Mouse (Mus musculus) thymus, adult 2 months (tissue): ENCODE measurements at regions not wholly inside any gene's neighbourhood (a gene's known extent, or its start where the extent isn't known, plus 50 kb on each side); places are given as distances from the start of the nearest gene placed in this dataset.

Experiments used
- DNase-seq: peaks from one replicate; pipeline ENCODE4 v3.0.0; 2021
- H3K27ac ChIP-seq: fragments of 200-500 bp; 2 replicates; pipeline ENCODE4 v1.5.1; 2012; ENCODE audit warnings: low read length, control low read depth; ENCODE audit not compliant: control insufficient read depth, insufficient read depth
- H3K27me3 ChIP-seq: fragments of 200-500 bp; 2 replicates; pipeline ENCODE4 v1.6.1; 2012; ENCODE audit warnings: mild to moderate bottlenecking, low read length, moderate library complexity, mixed read lengths; ENCODE audit not compliant: control insufficient read depth, insufficient read depth
- H3K36me3 ChIP-seq: fragments of 200-500 bp; 2 replicates; pipeline ENCODE4 v1.6.1; 2012; ENCODE audit warnings: mild to moderate bottlenecking, low read length, moderate library complexity; ENCODE audit not compliant: control insufficient read depth, insufficient read depth
- H3K4me1 ChIP-seq: fragments of 200-500 bp; replicated peaks from 2 replicates; pipeline ENCODE4 v1.6.1; 2012; ENCODE audit warnings: low read length; ENCODE audit not compliant: control insufficient read depth, insufficient read depth
- H3K4me3 ChIP-seq: fragments of 200-500 bp; 2 replicates; pipeline ENCODE4 v1.5.1; 2012; ENCODE audit warnings: mild to moderate bottlenecking, low read length, control low read depth, moderate library complexity; ENCODE audit not compliant: control insufficient read depth, insufficient read depth
- CTCF ChIP-seq: fragments of 200-500 bp; IDR thresholded peaks from 2 replicates; pipeline ENCODE4 v1.5.1; 2012; ENCODE audit warnings: mild to moderate bottlenecking, control low read depth, low read length, moderate library complexity, borderline replicate concordance; ENCODE audit not compliant: control insufficient read depth, poor library complexity, insufficient read depth; ENCODE audit errors: extremely low read depth
- POLR2A ChIP-seq: fragments of 200-500 bp; IDR thresholded peaks from 2 replicates; pipeline ENCODE4 v1.6.1; 2012; ENCODE audit warnings: mild to moderate bottlenecking, low read length, control low read depth, moderate library complexity; ENCODE audit not compliant: control insufficient read depth, poor library complexity, insufficient read depth; ENCODE audit errors: extremely low read depth
- WGBS: fragments of 180-500 bp; shearing (Covaris S2); methylation state at CpG from one replicate; pipeline ENCODE4 v1.1.7; 2018; 5-methylcytosine and 5-hydroxymethylcytosine counted together

- no peaks in the 10 kb centered on the region for H3K36me3 ChIP-seq
- H3K27me3 ChIP-seq, result no peaks in the 10 kb centered on the region
- no peaks in the 10 kb centered on the region for H3K4me1 ChIP-seq
- H3K4me3 ChIP-seq, result no peak overlapping the region
- H3K27ac ChIP-seq, result no peak overlapping the region
- 97% methylated on average over 2 of the region's 2 CpGs for WGBS
- DNase-seq, result no peak
- TF ChIP-seq POLR2A, result no peak
Observed at GRCm38 (mm10) chr12:25623449-25623848, 526.5 kb upstream of the Id2 start.

- H3K36me3 ChIP-seq, result no peaks in the 10 kb centered on the region
- no peaks in the 10 kb centered on the region for H3K27me3 ChIP-seq
- DNase-seq, result no peak
- no peaks in the 10 kb centered on the region for H3K4me1 ChIP-seq
- no peak overlapping the region for H3K4me3 ChIP-seq
- 95% methylated on average over 2 of the region's 2 CpGs for WGBS
- no peak overlapping the region for H3K27ac ChIP-seq
- no peak for TF ChIP-seq CTCF
- no peak for TF ChIP-seq POLR2A
Observed at GRCm38 (mm10) chr12:25621142-25621541, 524.2 kb upstream of the Id2 start.

GRCm38 (mm10) chr12:25617521-25617920 is 520.6 kb upstream of the Id2 start:
- Histone ChIP-seq H3K27me3 (no peaks in the 10 kb centered on the region), H3K36me3 (no peaks in the 10 kb centered on the region), H3K4me3 (no peak overlapping the region), H3K27ac (no peak overlapping the region), H3K4me1 (no peaks in the 10 kb centered on the region)
- 86% methylated on average over 5 of the region's 5 CpGs for WGBS
- TF ChIP-seq POLR2A (no peak), CTCF (no peak)
- no peak for DNase-seq

GRCm38 (mm10) chr12:25615377-25615776 is 518.4 kb upstream of the Id2 start:
- H3K36me3 ChIP-seq, result no peaks in the 10 kb centered on the region
- WGBS, result 84% methylated on average over 3 of the region's 3 CpGs
- no peaks in the 10 kb centered on the region for H3K4me1 ChIP-seq
- H3K27me3 ChIP-seq, result no peaks in the 10 kb centered on the region
- no peak overlapping the region for H3K4me3 ChIP-seq
- DNase-seq, result no peak
- H3K27ac ChIP-seq, result no peak overlapping the region
- no peak for TF ChIP-seq CTCF
- TF ChIP-seq POLR2A, result no peak

GRCm38 (mm10) chr12:25613473-25613872 is 516.5 kb upstream of the Id2 start:
- DNase-seq, result no peak
- no peak overlapping the region for H3K4me3 ChIP-seq
- no peaks in the 10 kb centered on the region for H3K36me3 ChIP-seq
- H3K4me1 ChIP-seq, result no peaks in the 10 kb centered on the region
- no peaks in the 10 kb centered on the region for H3K27me3 ChIP-seq
- no peak overlapping the region for H3K27ac ChIP-seq
- TF ChIP-seq CTCF (no peak), POLR2A (no peak)

- Histone ChIP-seq H3K4me1 (no peaks in the 10 kb centered on the region), H3K4me3 (no peak overlapping the region), H3K36me3 (no peaks in the 10 kb centered on the region), H3K27me3 (no peaks in the 10 kb centered on the region), H3K27ac (no peak overlapping the region)
- DNase-seq, result no peak
- 73% methylated on average over 2 of the region's 2 CpGs for WGBS
- TF ChIP-seq CTCF, result no peak
- no peak for TF ChIP-seq POLR2A
Observed at GRCm38 (mm10) chr12:25609045-25609444, 512.1 kb upstream of the Id2 start.

GRCm38 (mm10) chr12:25605396-25605795 is 508.5 kb upstream of the Id2 start:
- 75% methylated on average over 3 of the region's 3 CpGs for WGBS
- H3K36me3 ChIP-seq, result no peaks in the 10 kb centered on the region
- no peak overlapping the region for H3K27ac ChIP-seq
- H3K27me3 ChIP-seq, result no peaks in the 10 kb centered on the region
- no peak for DNase-seq
- TF ChIP-seq POLR2A (no peak), CTCF (no peak)
- H3K4me3 ChIP-seq, result no peak overlapping the region
- no peaks in the 10 kb centered on the region for H3K4me1 ChIP-seq
